Mouse (Mus musculus) forebrain, embryonic 14.5 days (tissue): ENCODE data around the gene Gbx1. TPM values are rescaled to one million over a fixed set of nuclear protein-coding genes. Genes with fewer than 3 reads are reported as not detected.

Experiments used
- ATAC-seq: fragments of 200-750 bp; cut with Nextera tagmentation; 2 replicates; pipeline ENCODE4 v1.8.0; 2017; ENCODE audit warnings: mild to moderate bottlenecking, moderate library complexity
- DNase-seq: peaks from one replicate; pipeline ENCODE4 v3.0.0-alpha.2; 2015; ENCODE audit warnings: low spot score
- H3K27ac ChIP-seq: fragments of 300-500 bp; sonication (generic); 2 replicates; pipeline ENCODE4 v1.5.1; 2014; ENCODE audit warnings: low read depth, mild to moderate bottlenecking, control low read depth, low read length, moderate library complexity
- H3K27me3 ChIP-seq: fragments of 300-500 bp; sonication (generic); replicated peaks from 2 replicates; pipeline ENCODE4 v1.6.1; 2014; ENCODE audit warnings: low read length, control low read depth, mixed read lengths; ENCODE audit not compliant: control insufficient read depth, insufficient read depth
- H3K36me3 ChIP-seq: fragments of 300-500 bp; sonication (generic); 2 replicates; pipeline ENCODE4 v1.6.1; 2014; ENCODE audit warnings: low read length, control low read depth; ENCODE audit not compliant: control insufficient read depth, insufficient read depth
- H3K4me1 ChIP-seq: fragments of 300-500 bp; sonication (generic); 2 replicates; pipeline ENCODE4 v1.6.1; 2014; ENCODE audit warnings: antibody characterized with exemption, low read length, control low read depth; ENCODE audit not compliant: control insufficient read depth, insufficient read depth
- H3K4me2 ChIP-seq: fragments of 300-500 bp; sonication (generic); 2 replicates; pipeline ENCODE4 v1.6.1; 2014; ENCODE audit warnings: mild to moderate bottlenecking, control low read depth, low read length
- H3K4me3 ChIP-seq: fragments of 300-500 bp; sonication (generic); 2 replicates; pipeline ENCODE4 v1.5.1; 2014; ENCODE audit warnings: low read depth, low read length, control low read depth
- H3K9ac ChIP-seq: fragments of 300-500 bp; sonication (generic); 2 replicates; pipeline ENCODE4 v1.6.1; 2014; ENCODE audit warnings: mild to moderate bottlenecking, low read length, control low read depth, moderate library complexity
- H3K9me3 ChIP-seq: fragments of 300-500 bp; sonication (generic); replicated peaks from 2 replicates; pipeline ENCODE4 v1.6.1; 2016; ENCODE audit warnings: low read length, control low read depth, mixed read lengths; ENCODE audit not compliant: control insufficient read depth
- WGBS: fragments of 180-500 bp; shearing (Covaris S2); extraction: QIAGEN DNeasy Blood & Tissue Kit; methylation state at CpG from one replicate; pipeline ENCODE4 v1.1.7; 2014; 5-methylcytosine and 5-hydroxymethylcytosine counted together
- polyA plus RNA-seq: library from polyadenylated mRNA; unstranded; fragments of >200 nt; fragmentation: Nextera tagmentation; extraction: Ambion mirVana; gene quantifications from 2 replicates; pipeline ENCODE4 v1.2.1, GENCODE M21; 2014

Gbx1 gene
- polyA plus RNA-seq, 1 experiment from 2014 or later, result 0.51 TPM

GRCm38 (mm10) chr5:24510635-24511034, 16.4 kb downstream of the Gbx1 start:
- H3K4me3 ChIP-seq, result no peak overlapping the region
- ATAC-seq, result no peak
- H3K36me3 ChIP-seq, result no peaks in the 10 kb centered on the region
- no peaks in the 10 kb centered on the region for H3K27me3 ChIP-seq
- H3K4me1 ChIP-seq, result no peaks in the 10 kb centered on the region
- no peak overlapping the region for H3K4me2 ChIP-seq
- no peak for DNase-seq
- H3K9ac ChIP-seq, result no peak overlapping the region
- no peaks in the 10 kb centered on the region for H3K9me3 ChIP-seq
- no peak overlapping the region for H3K27ac ChIP-seq
- 66% methylated on average over 11 of the region's 11 CpGs for WGBS

- H3K4me2 ChIP-seq, result no peak overlapping the region
- no peak overlapping the region for H3K27ac ChIP-seq
- H3K36me3 ChIP-seq, result no peaks in the 10 kb centered on the region
- ATAC-seq (no peak), DNase-seq (no peak)
- no peak overlapping the region for H3K4me3 ChIP-seq
- H3K4me1 ChIP-seq, result no peaks in the 10 kb centered on the region; the same call in 1 of the 2 replicates
- WGBS, result 89% methylated on average over 7 of the region's 7 CpGs
- no peaks in the 10 kb centered on the region for H3K9me3 ChIP-seq
- H3K9ac ChIP-seq, result no peak overlapping the region
- H3K27me3 ChIP-seq, result peaks cover 16% of the 10 kb centered on the region
Observed at GRCm38 (mm10) chr5:24508406-24508805, 18.6 kb downstream of the Gbx1 start.

GRCm38 (mm10) chr5:24505513-24505912, 21.5 kb downstream of the Gbx1 start:
- Histone ChIP-seq H3K4me2 (no peak overlapping the region), H3K4me3 (no peak overlapping the region), H3K27ac (no peak overlapping the region), H3K36me3 (peaks cover 24% of the 10 kb centered on the region), H3K9ac (no peak overlapping the region), H3K4me1 (no peaks in the 10 kb centered on the region; the same call in 1 of the 2 replicates), H3K27me3 (peaks cover 18% of the 10 kb centered on the region), H3K9me3 (no peaks in the 10 kb centered on the region)
- ATAC-seq, result no peak
- 40% methylated on average over 2 of the region's 2 CpGs for WGBS
- no peak for DNase-seq

GRCm38 (mm10) chr5:24502786-24503185, 24.2 kb downstream of the Gbx1 start:
- Histone ChIP-seq H3K4me1 (peaks cover 9% of the 10 kb centered on the region), H3K27ac (no peak overlapping the region), H3K9ac (no peak overlapping the region), H3K4me3 (no peak overlapping the region), H3K27me3 (peaks cover 18% of the 10 kb centered on the region), H3K4me2 (no peak overlapping the region), H3K36me3 (peaks cover 45% of the 10 kb centered on the region), H3K9me3 (no peaks in the 10 kb centered on the region)
- DNase-seq, result no peak
- no peak for ATAC-seq
- 75% methylated on average over 4 of the region's 4 CpGs for WGBS

GRCm38 (mm10) chr5:24500851-24501250, 26.2 kb downstream of the Gbx1 start:
- Histone ChIP-seq H3K36me3 (peaks cover 53% of the 10 kb centered on the region), H3K4me3 (no peak overlapping the region), H3K4me2 (no peak overlapping the region), H3K27ac (no peak overlapping the region), H3K9me3 (no peaks in the 10 kb centered on the region), H3K4me1 (peaks cover 28% of the 10 kb centered on the region), H3K9ac (no peak overlapping the region), H3K27me3 (peaks cover 18% of the 10 kb centered on the region)
- ATAC-seq, result no peak
- DNase-seq, result peak; percentile 69
- 81% methylated on average over 11 of the region's 11 CpGs for WGBS

GRCm38 (mm10) chr5:24499113-24499512, 27.9 kb downstream of the Gbx1 start:
- H3K36me3 ChIP-seq, result peaks cover 58% of the 10 kb centered on the region
- H3K4me1 ChIP-seq, result peaks cover 40% of the 10 kb centered on the region
- no peaks in the 10 kb centered on the region for H3K9me3 ChIP-seq
- no peak overlapping the region for H3K27ac ChIP-seq
- WGBS, result 57% methylated on average over 10 of the region's 10 CpGs
- H3K4me2 ChIP-seq, result no peak overlapping the region
- no peak overlapping the region for H3K9ac ChIP-seq
- DNase-seq (no peak), ATAC-seq (no peak)
- H3K27me3 ChIP-seq, result peaks cover 8% of the 10 kb centered on the region
- H3K4me3 ChIP-seq, result no peak overlapping the region

GRCm38 (mm10) chr5:24497526-24497925, 29.5 kb downstream of the Gbx1 start:
- H3K4me2 ChIP-seq, result no peak overlapping the region
- peaks cover 40% of the 10 kb centered on the region for H3K4me1 ChIP-seq
- ATAC-seq, result peak; percentile 43
- peaks cover 71% of the 10 kb centered on the region for H3K36me3 ChIP-seq
- H3K27me3 ChIP-seq, result 0 out of 2 replicates have a peak, but pooled peaks cover 3% of the 10 kb centered on the region
- DNase-seq, result peak; percentile 81
- no peaks in the 10 kb centered on the region for H3K9me3 ChIP-seq
- H3K27ac ChIP-seq, result no peak overlapping the region
- no peak overlapping the region for H3K4me3 ChIP-seq
- no peak overlapping the region for H3K9ac ChIP-seq
- 18% methylated on average over 12 of the region's 12 CpGs for WGBS

GRCm38 (mm10) chr5:24496756-24497155, 30.2 kb downstream of the Gbx1 start:
- peaks cover 40% of the 10 kb centered on the region for H3K4me1 ChIP-seq
- peak overlapping the region; percentile 6; the same call in 1 of the 2 replicates for H3K9ac ChIP-seq
- whole genome bisulfite sequencing, result 51% methylated on average over 6 of the region's 6 CpGs
- H3K27me3 ChIP-seq, result 0 out of 2 replicates have a peak, but pooled peaks cover 4% of the 10 kb centered on the region
- no peaks in the 10 kb centered on the region for H3K9me3 ChIP-seq
- ATAC-seq (peak; percentile 13; the same call in 1 of the 2 replicates), DNase-seq (peak; percentile 57)
- peaks cover 71% of the 10 kb centered on the region for H3K36me3 ChIP-seq
- 0 out of 2 replicates have a peak overlapping the region, but pooled peaks have one; percentile 1 for H3K27ac ChIP-seq
- no peak overlapping the region for H3K4me2 ChIP-seq
- H3K4me3 ChIP-seq, result no peak overlapping the region

GRCm38 (mm10) chr5:24495019-24495418, 32.0 kb downstream of the Gbx1 start:
- no peak overlapping the region for H3K9ac ChIP-seq
- peaks cover 40% of the 10 kb centered on the region for H3K4me1 ChIP-seq
- H3K4me2 ChIP-seq, result no peak overlapping the region
- peaks cover 71% of the 10 kb centered on the region for H3K36me3 ChIP-seq
- H3K9me3 ChIP-seq, result no peaks in the 10 kb centered on the region
- 16% methylated on average over 15 of the region's 15 CpGs for WGBS
- 0 out of 2 replicates have a peak, but pooled peaks cover 4% of the 10 kb centered on the region for H3K27me3 ChIP-seq
- ATAC-seq (peak; percentile 60), DNase-seq (peak; percentile 85)
- H3K4me3 ChIP-seq, result no peak overlapping the region
- peak overlapping the region; percentile 16 for H3K27ac ChIP-seq
